Mouse (Mus musculus) ES-E14 (cell line): ENCODE results near the gene Ndufs1. TPM values are rescaled to one million over a fixed set of nuclear protein-coding genes. Genes with fewer than 3 reads are reported as not detected.
"Not testable (repeated sequence)": the region's sequence is repeated elsewhere in the genome, so short reads cannot be mapped to it uniquely, and the experiment has no call there.

ENCODE experiments used
- DNase-seq: peaks from one replicate; pipeline ENCODE4 v3.0.0-alpha.2; 2013; ENCODE audit warnings: low read depth, low spot score
- H3K27ac ChIP-seq: 2 replicates; pipeline ENCODE4 v1.5.1; 2012; ENCODE audit warnings: low read depth, mild to moderate bottlenecking, low read length, moderate library complexity, mixed read lengths; ENCODE audit not compliant: poor library complexity, insufficient read depth, severe bottlenecking
- H3K36me3 ChIP-seq: 2 replicates; pipeline ENCODE4 v1.6.1; 2012; ENCODE audit warnings: mild to moderate bottlenecking, low read length, moderate library complexity, mixed read lengths; ENCODE audit not compliant: control insufficient read depth, poor library complexity, insufficient read depth, severe bottlenecking
- H3K4me1 ChIP-seq, 2 experiments: fragments of 150-350 bp in 1 of 2; sonication (generic) in 1 of 2; 2 replicates each; pipeline ENCODE4 v1.6.1; 2012; ENCODE audit warnings: low read length in 2 of 2, mild to moderate bottlenecking in 1 of 2, mixed read lengths in 1 of 2; ENCODE audit not compliant: control insufficient read depth in 2 of 2, insufficient read depth in 2 of 2, poor library complexity in 1 of 2
- H3K4me3 ChIP-seq, 2 experiments: fragments of 150-350 bp in 1 of 2; sonication (generic) in 1 of 2; 2 replicates each; pipeline ENCODE4 v1.5.1; 2012; ENCODE audit warnings: low read length in 2 of 2, low read depth in 1 of 2, mild to moderate bottlenecking in 1 of 2, mixed read lengths in 1 of 2; ENCODE audit not compliant: insufficient read depth in 1 of 2, poor library complexity in 1 of 2, severe bottlenecking in 1 of 2
- H3K9ac ChIP-seq: 2 replicates; pipeline ENCODE4 v1.6.1; 2012; ENCODE audit warnings: low read depth, mild to moderate bottlenecking, low read length, mixed read lengths; ENCODE audit not compliant: poor library complexity, insufficient read depth, severe bottlenecking
- H3K9me3 ChIP-seq: fragments of 150-350 bp; sonication (generic); 2 replicates; pipeline ENCODE4 v1.6.1; 2012; ENCODE audit warnings: low read depth, mild to moderate bottlenecking, low read length; ENCODE audit not compliant: control insufficient read depth, insufficient read depth
- CHD2 ChIP-seq: IDR thresholded peaks from 2 replicates; pipeline ENCODE4 v1.6.1; 2014; ENCODE audit warnings: mild to moderate bottlenecking, low read depth, low read length, inconsistent platforms
- HCFC1 ChIP-seq: IDR thresholded peaks from 2 replicates; pipeline ENCODE4 v1.6.1; 2012; ENCODE audit warnings: low read length, inconsistent platforms, borderline replicate concordance; ENCODE audit not compliant: insufficient read depth
- MAFK ChIP-seq: IDR thresholded peaks from 2 replicates; pipeline ENCODE4 v1.6.1; 2014; ENCODE audit warnings: mild to moderate bottlenecking, low read depth, low read length, inconsistent platforms; ENCODE audit not compliant: insufficient read depth
- ZC3H11A ChIP-seq: IDR thresholded peaks from 2 replicates; pipeline ENCODE4 v1.6.1; 2012; ENCODE audit warnings: low read depth, mild to moderate bottlenecking, inconsistent platforms, low read length, borderline replicate concordance
- ZNF384 ChIP-seq: IDR thresholded peaks from 2 replicates; pipeline ENCODE4 v1.6.1; 2012; ENCODE audit warnings: low read depth, low read length, inconsistent platforms
- in situ Hi-C, 2 experiments: fragments of 600-800 bp; cut with MboI; formaldehyde crosslinking; loops; one replicate each; pipeline ENCODE4 v1.15.1; 2025; ENCODE audit warnings: low sequenced_read_pairs in 2 of 2, inconsistent platforms in 1 of 2; ENCODE audit not compliant: unreplicated experiment in 2 of 2
- total RNA-seq: library from RNA; depleted of rRNA; stranded (reverse); fragments of 300-350 nt; gene quantifications from 2 replicates; pipeline ENCODE4 v1.2.3, GENCODE M21; 2012

The Ndufs1 gene
- total RNA-seq, 1 experiment = 101 TPM

DNA sequence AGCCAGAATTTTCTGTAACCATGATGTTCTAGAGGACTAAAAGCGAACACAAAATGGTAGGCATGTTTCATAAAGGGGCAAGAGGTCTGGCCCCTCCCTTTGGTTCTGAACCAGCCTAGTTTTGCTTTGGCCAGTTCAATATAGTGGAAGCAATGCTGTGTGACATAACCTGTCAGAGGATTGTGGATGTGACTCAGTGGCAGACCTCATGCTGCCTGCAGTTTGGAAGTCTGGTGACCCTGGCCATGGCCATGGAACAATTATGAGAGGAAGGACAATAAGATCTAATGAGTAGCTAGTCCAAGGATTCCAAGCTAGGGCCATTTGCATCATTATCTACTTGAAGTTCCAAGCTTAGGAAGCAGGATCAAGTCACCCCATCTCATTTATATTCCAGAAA lies 4.8 kb upstream of the Ndufs1 start:
- H3K36me3 ChIP-seq = peaks cover 25% of the 10 kb centered on the region

DNA sequence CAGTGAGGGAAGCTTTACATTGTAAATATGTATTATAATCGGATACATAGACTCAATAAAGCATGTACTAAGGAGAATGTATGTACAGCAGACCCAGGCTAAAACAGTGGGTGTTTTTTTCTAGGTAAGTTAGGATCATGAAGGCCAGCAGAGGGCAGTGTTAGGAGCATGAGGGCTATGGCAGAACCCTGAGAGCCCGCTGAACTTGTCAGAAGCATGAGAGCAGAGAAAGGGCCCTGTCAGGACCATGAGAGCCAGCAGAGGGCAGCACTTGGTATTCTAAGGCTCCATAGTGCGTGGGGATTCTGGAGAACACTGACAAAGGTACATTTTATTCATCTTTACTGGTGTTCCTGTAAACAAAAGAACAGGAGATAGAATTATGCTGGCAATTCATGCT lies 4.4 kb upstream of the Ndufs1 start:
- Histone ChIP-seq H3K36me3 (peaks cover 25% of the 10 kb centered on the region), H3K4me3 (no peak overlapping the region), H3K9ac (no peak overlapping the region), H3K4me1 (no peaks in the 10 kb centered on the region), H3K9me3 (no peaks in the 10 kb centered on the region), H3K27ac (no peak overlapping the region)
- peak; percentile 98 for DNase-seq
- peak; percentile 85 for TF ChIP-seq ZNF384
- TF ChIP-seq ZC3H11A = peak; percentile 31; the same call in 1 of the 2 replicates
- no peak for TF ChIP-seq MAFK
- in situ Hi-C loops = no loop called here

More for the DNA sequence above, 4.8 kb upstream of the Ndufs1 start:
- no peak for DNase-seq
- Histone ChIP-seq H3K9ac (no peak overlapping the region; the same call in 1 of the 2 replicates), H3K27ac (no peak overlapping the region), H3K9me3 (no peaks in the 10 kb centered on the region), H3K4me1 (no peaks in the 10 kb centered on the region), H3K4me3 (no peak overlapping the region)
- in situ Hi-C loops = no loop called here
- TF ChIP-seq CHD2 (no peak), MAFK (no peak)

DNA sequence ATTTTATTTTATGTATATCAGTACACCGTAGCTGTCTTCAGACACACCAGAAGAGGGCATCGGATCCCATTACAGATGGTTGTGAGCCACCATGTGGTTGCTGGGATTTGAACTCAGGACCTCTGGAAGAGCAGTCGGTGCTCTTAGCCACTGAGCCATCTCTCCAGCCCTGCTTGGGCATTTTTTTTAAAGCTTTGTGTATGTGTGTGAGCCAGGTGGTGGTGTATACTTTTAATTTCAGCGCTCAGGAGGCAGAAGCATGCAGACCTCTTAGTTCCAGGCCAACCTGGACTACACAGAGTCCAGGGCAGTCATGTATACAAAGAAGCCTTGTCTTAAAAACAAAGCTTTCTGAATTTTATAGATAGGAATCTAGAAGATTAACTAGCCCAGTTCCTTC lies 3.9 kb upstream of the Ndufs1 start:
- H3K9me3 ChIP-seq, H3K27ac ChIP-seq, H3K9ac ChIP-seq, DNase-seq, in situ Hi-C loops, H3K4me3 ChIP-seq, H3K4me1 ChIP-seq: not testable (repeated sequence)
- peaks cover 25% of the 10 kb centered on the region for H3K36me3 ChIP-seq

DNA sequence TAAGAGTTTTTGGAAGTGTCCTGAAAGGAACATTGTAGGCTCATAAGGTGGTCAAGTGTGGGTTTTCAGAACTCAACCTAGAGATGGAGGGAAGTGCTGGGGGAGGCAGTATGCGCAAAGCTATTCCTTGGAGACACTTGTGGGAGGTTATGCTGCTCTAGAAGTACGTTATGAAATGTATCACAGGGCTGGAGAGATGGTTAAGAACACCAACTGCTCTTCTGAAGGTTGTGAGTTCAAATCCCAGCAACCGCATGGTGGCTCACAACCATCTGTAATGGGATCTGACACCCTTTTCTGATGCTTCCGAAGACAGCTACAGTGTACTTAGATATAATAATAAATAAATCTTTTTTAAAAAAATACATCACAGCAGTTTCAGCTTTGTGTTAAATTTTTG lies 3.5 kb upstream of the Ndufs1 start:
- no peak for DNase-seq
- TF ChIP-seq HCFC1 (no peak), MAFK (no peak), ZNF384 (no peak), ZC3H11A (no peak), CHD2 (no peak)
- in situ Hi-C loops = no loop called here
- Histone ChIP-seq H3K27ac (no peak overlapping the region), H3K9ac (no peak overlapping the region), H3K36me3 (peaks cover 25% of the 10 kb centered on the region), H3K4me1 (no peaks in the 10 kb centered on the region), H3K9me3 (no peaks in the 10 kb centered on the region), H3K4me3 (no peak overlapping the region)

GRCm38 (mm10) chr1:63178308-63178707 lies 1.7 kb upstream of the Ndufs1 start:
- no peak for DNase-seq
- H3K4me1 ChIP-seq = no peaks in the 10 kb centered on the region
- H3K9ac ChIP-seq = peak overlapping the region; percentile 99; the same call in 1 of the 2 replicates
- peaks cover 25% of the 10 kb centered on the region for H3K36me3 ChIP-seq
- H3K9me3 ChIP-seq = no peaks in the 10 kb centered on the region
- no peak overlapping the region; the same call in 1 of the 2 replicates for H3K27ac ChIP-seq
- H3K4me3 ChIP-seq = peak overlapping the region; percentile 95 to 98
- TF ChIP-seq ZC3H11A (no peak), MAFK (no peak), HCFC1 (no peak), CHD2 (no peak), ZNF384 (no peak)
- in situ Hi-C loops = no loop called here
